Mouse (Mus musculus): ENCODE measurements around the gene Dhrs7.
"Not testable (repeated sequence)": the region's sequence is repeated elsewhere in the genome, so short reads cannot be mapped to it uniquely, and the experiment has no call there.

Dhrs7 gene

DNA sequence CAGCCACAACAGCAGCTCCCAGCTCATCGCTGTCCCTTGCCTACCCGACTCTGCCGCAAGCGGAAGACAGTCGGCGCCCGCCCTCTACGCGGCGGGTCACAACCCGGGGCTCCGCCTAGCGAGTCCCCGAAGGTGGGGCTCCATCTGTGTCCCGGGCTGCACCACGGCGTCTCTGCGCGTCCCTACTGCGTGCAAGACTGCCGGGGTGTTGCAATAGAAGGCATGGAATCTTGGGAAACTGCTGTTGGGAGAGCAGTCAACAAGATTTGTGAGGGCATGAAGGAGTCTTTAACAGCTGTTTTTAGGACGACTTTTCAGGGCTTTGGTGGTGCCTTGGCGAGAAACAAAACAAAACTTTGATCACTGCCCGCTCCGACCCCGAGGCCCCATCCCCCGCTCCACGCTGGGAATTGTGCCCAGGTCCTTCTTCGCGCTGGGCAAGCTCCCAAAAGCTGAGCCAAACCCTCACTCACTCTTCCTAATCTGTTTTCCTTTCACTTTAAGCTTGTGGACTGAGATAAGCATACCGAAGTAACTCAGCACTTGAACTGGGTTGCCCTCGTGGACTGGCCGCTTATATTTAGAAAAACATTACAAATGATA lies at the start of gene Dhrs7:
Gene Dhrs7, minus strand, starts transcription at position 175 of the 603 bp plus-strand sequence.
- peak; percentile 85 to 88 for DNase-seq

- no peak for DNase-seq
Observed at GRCm38 (mm10) chr12:72709981-72710380, 45.3 kb upstream of the Dhrs7 start.

DNA sequence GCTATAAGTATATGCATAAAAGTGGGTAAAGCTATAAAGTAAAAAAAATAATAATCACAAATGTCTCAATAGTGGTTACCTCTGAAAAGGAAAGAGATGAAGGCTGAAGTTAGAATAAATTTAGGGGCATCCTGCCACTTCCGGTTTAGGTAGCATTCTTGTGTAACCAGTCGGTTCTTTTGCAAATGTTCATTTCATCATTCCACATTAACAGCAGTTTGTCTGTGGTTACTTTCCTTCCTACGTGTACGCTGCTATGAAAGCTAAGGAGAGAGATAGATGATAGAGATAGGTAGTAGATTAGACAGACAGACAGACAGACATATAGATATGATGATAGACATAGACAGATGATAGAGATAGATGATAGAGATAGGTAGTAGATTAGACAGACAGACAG lies 39.4 kb upstream of the Dhrs7 start:
- no peak for DNase-seq

- DNase-seq = no peak
Observed at GRCm38 (mm10) chr12:72700013-72700412, 35.3 kb upstream of the Dhrs7 start.

- DNase-seq = no peak
Observed at GRCm38 (mm10) chr12:72694901-72695463, 30.3 kb upstream of the Dhrs7 start.

DNA sequence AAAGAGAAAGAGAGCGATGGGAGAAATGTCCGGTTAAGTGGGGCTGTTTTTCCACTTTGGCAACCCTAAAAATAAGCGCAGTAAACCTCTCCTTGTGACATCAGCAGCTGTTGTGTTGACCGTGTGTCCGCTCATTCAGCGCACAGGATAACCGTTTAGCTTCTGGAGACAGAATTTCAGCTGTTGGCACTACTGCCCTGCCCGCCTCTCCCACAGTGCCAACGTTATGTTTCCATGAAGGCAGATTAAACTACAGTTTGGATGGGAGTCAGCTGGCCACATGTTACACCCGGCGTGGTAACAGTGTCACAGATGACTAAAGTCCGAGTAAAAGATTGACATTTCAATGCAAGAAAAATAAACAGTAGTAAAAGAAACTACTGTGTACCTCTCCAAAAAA lies 29.7 kb upstream of the Dhrs7 start:
- DNase-seq = no peak

DNA sequence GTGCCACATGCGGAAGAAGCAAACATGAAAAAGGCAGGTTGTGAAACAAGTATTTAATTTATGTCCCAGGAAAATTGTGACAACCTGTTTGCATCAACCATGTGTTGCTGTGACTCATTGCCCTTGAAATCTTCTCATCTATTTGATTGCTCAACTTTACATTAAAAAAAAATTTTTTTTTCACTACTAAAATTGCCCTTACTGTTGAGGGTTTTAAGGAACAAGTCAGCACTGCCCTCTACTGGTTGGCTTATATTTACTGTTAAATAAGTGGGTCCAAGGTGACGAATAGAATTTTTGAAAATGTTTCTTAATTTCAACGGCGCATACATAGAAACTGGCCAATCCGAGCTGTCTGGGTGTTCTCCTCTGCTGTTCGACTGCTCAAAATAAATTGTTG lies 29.2 kb upstream of the Dhrs7 start:
- no peak for DNase-seq

DNA sequence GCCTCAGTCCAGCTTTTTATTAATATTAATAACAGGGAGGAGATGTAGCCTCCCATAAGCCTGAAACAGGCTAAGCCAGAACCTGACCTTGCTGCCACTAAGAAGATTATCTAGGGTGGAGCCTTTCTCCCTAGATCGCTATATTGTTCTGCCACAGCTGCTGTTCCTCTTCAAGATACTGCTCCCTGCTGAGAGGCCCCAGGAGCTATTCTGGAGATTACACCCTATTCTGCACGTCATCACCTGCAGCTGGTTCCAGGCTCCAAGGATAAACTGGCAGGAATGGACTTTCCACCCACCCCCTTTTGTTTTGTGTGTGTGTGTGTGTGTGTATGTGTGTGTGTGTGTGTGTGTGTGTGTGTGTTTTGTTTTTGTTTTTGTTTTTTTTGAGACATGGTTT lies 23.6 kb upstream of the Dhrs7 start:
- not testable (repeated sequence) for DNase-seq

- not testable (repeated sequence) for DNase-seq
Observed at GRCm38 (mm10) chr12:72687741-72688140, 23.0 kb upstream of the Dhrs7 start.

- not testable (repeated sequence) for DNase-seq
Observed at GRCm38 (mm10) chr12:72686566-72686965, 21.9 kb upstream of the Dhrs7 start.

DNA sequence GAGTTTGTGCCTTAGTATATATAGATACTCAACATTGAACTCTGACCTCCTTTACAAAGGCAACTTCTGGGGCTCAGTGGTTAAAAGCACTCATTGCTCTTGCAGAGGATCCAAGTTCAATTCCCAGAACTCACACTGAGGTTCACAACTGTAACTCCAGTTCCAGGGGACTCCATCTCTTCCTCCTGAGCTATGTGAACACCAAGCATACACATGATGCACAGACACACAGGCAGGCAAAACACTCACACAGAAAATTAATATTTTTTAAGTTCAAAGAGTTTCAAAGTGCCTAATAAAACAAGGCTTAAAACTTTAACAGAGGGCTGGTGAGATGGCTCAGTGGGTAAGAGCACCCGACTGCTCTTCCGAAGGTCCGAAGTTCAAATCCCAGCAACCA lies 18.9 kb upstream of the Dhrs7 start:
- no peak for DNase-seq

DNA sequence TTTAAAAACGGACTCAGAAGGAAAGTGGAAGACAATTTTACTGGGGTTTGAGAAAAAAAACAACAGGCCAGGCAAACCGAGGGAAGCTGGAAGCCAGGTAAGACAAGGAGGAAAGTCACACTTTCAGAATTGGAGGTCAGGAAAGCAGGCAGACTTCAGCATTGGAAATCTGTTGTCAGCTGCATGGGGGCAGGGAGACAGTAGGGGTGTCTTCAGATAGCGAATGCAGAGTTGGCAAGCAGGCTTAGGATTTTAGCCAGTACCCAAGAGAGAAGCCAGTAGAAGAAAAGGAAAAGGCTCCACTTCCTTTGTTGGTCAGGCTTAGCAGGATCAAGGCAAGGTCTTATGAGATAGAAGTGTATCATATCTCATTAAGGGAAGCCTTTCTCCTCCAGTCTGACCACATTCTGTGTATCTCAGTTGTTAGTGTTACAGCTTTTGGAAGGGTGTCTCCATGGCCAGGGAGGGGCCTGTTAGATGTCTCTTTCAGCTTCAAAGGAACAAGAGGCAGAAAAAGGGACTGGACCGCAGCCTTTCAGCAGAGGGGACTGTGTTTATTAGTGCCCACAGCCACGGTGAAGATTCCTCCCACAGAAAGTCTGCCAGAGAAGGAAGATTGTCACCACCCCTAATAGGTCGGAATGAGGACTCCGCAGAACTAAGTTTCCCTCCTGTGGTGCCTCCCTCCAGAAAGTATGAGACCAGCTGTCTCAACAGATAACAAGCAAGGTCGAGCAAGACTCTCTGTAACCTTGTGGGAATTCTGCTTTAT lies 18.0 kb upstream of the Dhrs7 start:
- no peak for DNase-seq

- no peak for DNase-seq
Observed at GRCm38 (mm10) chr12:72681919-72682318, 17.2 kb upstream of the Dhrs7 start.

GRCm38 (mm10) chr12:72679635-72680034 lies 14.9 kb upstream of the Dhrs7 start:
- DNase-seq = no peak

GRCm38 (mm10) chr12:72674820-72675219 lies 10.1 kb upstream of the Dhrs7 start:
- no peak for DNase-seq

GRCm38 (mm10) chr12:72674079-72674797 lies 9.5 kb upstream of the Dhrs7 start:
- DNase-seq = no peak

DNA sequence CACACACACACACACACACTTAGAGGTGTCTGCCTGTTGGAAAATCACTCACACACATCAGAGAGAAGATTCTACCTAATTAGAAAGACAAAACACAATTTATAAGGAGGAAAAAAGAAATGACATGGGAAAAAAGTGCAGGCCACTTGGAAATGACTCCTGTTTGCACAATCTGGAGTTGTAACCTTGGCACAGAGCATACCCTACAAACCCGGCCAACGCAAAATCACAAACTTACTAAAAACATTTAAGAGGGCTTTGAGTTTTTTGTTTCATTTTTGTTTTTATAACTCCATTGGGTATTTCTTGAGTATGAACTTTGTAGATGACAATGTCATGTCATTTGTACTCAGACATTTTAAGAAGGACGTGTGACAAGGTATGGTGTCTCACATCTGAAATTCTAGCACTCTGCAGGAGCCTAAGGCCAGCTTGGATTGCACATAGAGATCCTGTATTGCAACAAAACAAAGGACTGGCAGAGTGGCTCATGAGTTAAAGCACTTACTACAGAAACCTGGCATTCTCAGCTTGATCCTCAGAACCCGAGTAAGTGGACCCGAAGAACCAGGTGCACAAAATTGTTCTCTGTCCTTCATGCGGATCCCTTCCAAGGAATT lies 6.9 kb upstream of the Dhrs7 start:
- DNase-seq = no peak

DNA sequence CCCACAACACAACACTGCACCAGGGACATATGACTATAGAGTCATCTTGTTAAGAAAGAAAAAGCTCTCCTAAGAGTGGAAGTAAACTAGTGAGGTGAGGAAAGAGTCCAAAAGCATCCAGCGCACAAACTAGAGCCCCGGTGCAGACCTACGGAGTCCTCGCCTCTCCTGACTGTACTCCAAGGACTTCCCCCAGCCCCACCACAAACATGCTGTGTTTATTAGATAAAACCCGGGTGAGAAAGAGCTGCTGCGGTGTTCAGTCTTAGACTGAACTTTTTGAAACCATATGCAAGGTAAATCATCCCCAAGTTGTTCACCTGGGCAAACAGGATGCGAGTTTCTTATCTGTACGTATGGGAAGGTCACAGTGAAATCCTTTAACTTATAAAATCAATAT lies 6.2 kb upstream of the Dhrs7 start:
- no peak for DNase-seq

DNA sequence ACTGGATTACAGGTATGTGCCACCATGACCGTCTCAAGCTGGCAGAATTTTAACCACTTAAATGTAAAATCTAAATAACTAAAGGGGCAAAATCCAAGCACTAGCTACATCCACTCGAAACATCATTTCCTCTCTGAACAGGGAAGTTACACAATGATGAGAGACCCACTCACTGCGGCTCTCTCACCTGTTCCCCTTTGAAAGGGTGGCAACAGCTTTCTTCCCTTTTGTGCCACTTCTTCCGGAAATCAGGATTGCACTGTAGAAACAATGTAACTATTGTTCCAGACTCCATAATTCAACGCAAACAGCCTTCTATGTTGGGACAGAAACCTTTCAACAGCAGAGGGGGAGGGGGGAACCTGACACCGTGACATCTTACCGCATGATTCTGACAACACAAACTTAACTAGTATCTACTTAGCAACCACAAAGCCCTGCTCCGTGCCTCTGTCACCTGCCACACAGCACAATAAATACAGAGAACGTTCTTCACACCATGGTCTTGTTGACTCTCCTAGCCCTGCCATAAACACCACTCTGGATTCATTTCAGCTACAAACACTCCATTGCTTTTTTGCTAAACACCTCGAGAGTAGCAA lies 3.3 kb upstream of the Dhrs7 start:
- DNase-seq = no peak

- DNase-seq = no peak
Observed at GRCm38 (mm10) chr12:72666015-72666414, 1.3 kb upstream of the Dhrs7 start.

DNA sequence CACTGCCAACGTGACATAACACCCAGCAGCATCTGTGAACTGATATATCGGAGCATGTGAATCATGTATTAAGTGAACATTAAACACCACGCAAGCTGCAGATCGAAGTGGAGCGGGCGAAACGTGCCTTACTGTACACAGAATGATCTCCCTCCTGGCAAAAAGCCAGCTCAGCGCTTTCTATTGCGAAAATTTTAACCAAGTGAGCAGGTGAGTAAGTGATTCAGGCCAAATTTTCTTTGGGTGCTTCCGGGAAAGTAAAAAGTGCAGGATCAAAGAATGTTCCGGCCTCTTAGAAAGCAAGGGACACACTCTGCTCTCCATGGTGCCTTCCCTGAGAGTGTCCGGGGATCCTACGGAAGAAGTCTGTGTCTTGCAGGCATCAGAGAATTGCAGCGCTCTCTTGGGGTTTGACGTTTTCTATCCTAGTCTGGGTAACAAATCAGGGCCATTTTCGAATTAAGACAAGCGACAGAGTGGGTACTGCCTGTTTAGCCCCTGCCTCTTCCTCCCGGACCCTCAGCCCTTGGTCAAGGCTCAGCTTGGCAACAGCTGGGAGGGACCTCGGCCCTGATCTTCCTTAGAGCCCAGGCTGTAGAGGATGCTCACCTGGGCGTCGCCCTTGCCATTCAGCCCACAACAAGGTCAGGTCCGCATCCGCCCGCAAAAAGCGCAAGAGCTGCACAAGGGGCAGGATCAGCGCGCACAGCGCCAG lies 532 bp downstream of the Dhrs7 start:
- no peak for DNase-seq

DNA sequence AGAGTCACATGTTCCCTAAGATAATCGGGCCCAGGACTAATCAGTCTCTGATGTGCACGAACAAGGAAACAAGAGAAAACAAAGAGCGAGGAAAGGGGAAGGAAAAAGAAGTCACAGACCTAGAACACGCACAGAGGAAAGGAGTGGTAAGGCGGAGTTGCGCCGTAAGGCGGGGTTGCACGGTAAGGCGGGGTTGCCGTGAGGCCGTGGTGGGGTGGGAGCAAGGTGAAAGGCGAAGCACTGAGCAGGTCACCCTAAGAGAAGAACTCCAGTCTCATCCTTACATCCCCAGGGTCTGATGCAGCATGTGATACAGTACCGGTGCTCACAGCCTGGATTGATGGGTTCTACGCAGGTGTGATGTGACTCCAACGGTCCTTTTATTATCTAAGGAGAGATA lies 8.9 kb downstream of the Dhrs7 start:
- DNase-seq = no peak
